Mouse (Mus musculus) erythroblast, embryonic 14.5 days (primary cell): ENCODE data around the gene Klf7. TPM values are rescaled to one million over a fixed set of nuclear protein-coding genes. Genes with fewer than 3 reads are reported as not detected.
A peak's percentile ranks its signal among the peaks of the same experiment; 100 is the strongest.

ENCODE experiments used
- H3K27me3 ChIP-seq: 2 replicates; pipeline ENCODE4 v1.6.1; 2012; ENCODE audit warnings: inconsistent platforms; ENCODE audit not compliant: control insufficient read depth
- H3K36me3 ChIP-seq: 2 replicates; pipeline ENCODE4 v1.6.1; 2012; ENCODE audit warnings: mild to moderate bottlenecking, inconsistent platforms; ENCODE audit not compliant: control insufficient read depth
- H3K4me1 ChIP-seq: 2 replicates; pipeline ENCODE4 v1.6.1; 2012; ENCODE audit warnings: inconsistent platforms; ENCODE audit not compliant: control insufficient read depth
- H3K4me3 ChIP-seq: replicated peaks from 2 replicates; pipeline ENCODE3; 2012; ENCODE audit warnings: moderate library complexity, mild to moderate bottlenecking, inconsistent platforms
- H3K9me3 ChIP-seq: 2 replicates; pipeline ENCODE4 v1.6.1; 2012; ENCODE audit warnings: low read length, inconsistent platforms, mixed read lengths; ENCODE audit not compliant: control insufficient read depth
- GATA1 ChIP-seq: IDR thresholded peaks from 2 replicates; pipeline ENCODE4 v1.6.1; 2012; ENCODE audit warnings: low read length, inconsistent platforms, mixed read lengths
- TAL1 ChIP-seq: IDR thresholded peaks from 3 replicates; pipeline ENCODE4 v1.6.1; 2012; ENCODE audit warnings: low read length, inconsistent platforms, mixed read lengths
- polyA plus RNA-seq: library from polyadenylated mRNA; stranded (reverse); fragments of >175 nt; gene quantifications from 2 replicates; pipeline ENCODE4 v1.2.3, GENCODE M21; 2012

The Klf7 gene
- polyA plus RNA-seq, 1 experiment, result under 0.01 TPM

DNA sequence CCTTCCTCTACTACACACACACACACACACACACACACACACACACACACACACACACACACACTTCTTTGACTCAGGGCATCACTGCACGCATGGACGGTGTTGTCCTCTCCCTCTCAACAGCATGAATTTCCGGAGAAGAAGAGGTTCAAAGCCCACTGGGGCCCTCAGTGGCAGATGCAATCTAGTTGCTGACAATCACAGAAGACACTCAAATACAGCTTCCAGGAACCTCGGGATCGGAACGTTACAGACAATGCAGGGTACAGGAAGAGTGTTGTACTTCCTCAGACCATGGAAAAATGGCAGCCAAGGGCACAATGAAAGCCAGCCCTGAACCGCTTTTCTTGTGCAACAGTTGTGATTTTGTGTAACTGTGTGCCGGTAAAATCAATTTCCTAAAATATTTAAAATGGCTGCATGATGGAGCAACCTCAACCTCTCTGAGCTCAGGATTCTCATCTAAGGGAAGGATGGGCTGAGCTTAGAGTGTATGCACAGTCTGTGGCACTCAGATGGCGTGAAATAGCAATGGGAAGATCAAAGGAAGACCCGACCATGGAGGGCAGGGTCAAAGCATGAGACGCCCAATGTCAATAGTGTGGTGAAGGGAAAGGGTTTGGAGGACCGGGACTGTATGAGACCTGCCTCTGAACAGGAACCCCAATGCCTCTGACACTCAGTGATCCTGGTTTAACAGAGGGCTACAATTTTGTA, 33.3 kb downstream of the Klf7 start:
- no peaks in the 10 kb centered on the region for H3K27me3 ChIP-seq
- H3K4me1 ChIP-seq, result peaks cover 5% of the 10 kb centered on the region
- H3K4me3 ChIP-seq, result no peak overlapping the region
- no peak for TF ChIP-seq GATA1
- no peak for TF ChIP-seq TAL1
- no peaks in the 10 kb centered on the region for H3K9me3 ChIP-seq
- no peaks in the 10 kb centered on the region for H3K36me3 ChIP-seq

DNA sequence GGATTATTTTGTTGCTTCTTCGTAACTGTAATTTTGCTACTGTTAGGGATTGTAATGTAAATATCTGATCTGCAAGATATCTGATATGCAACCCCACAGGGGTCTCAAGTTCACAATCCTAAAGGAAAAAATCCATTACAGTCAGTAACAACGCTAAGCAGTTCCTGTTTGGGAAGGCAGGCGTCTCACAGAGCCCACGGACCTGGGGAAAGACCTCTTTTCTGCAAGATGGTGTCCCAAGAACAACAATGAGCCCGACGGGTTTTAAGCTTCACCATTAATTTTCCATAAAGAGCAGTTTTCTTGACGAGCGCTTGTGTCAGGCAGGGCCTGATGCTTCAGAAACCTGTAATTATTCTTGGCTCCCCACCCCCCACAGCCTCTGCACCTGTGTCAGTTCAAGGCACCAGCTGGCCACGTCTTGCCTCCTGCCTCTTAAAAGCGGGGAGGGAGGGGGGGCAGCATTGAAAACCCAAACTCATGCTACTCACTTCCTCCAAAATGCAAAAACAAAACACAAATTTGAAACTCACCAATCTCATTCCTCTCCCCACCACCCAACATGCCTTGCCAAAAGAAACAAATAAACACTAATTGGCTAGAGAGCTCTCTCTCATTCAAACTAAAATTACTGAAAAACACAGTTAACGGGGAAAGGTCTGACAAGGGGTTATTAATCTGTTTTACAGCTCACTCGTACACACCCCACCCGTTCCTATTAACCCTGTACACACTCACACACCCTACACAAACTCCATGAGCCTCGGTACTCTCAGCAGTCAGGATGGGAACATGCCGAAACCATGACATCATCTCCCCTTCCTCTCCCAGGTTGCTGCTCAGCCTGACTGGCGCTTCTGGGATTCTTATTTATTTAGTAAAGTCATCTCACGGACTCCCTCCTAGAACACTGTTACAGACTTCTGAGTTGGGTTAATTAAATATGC, 34.2 kb downstream of the Klf7 start:
- TF ChIP-seq TAL1 (no peak), GATA1 (no peak)
- H3K36me3 ChIP-seq, result no peaks in the 10 kb centered on the region
- H3K27me3 ChIP-seq, result no peaks in the 10 kb centered on the region
- peaks cover 5% of the 10 kb centered on the region for H3K4me1 ChIP-seq
- no peaks in the 10 kb centered on the region for H3K9me3 ChIP-seq
- no peak overlapping the region for H3K4me3 ChIP-seq

DNA sequence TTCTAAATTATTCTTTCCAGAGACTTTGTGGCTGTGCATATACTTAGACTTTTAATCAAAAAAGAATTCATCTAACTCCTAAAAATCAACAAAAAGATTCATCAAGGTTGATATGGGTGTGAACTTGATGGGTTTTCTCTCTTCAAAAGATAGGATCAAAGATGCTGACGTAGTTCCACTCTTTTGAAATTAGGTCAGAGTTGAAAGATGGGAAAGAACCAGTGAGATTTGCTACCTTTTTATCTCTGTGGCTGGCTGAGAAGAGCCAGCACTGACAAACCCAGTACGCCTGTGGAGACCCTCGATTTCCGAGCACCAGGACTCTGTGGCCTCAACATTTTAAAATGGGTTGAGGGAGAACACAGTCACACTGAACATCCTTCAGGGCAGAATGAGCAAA, 36.2 kb downstream of the Klf7 start:
- TF ChIP-seq TAL1 (no peak), GATA1 (no peak)
- Histone ChIP-seq H3K9me3 (no peaks in the 10 kb centered on the region), H3K4me3 (no peak overlapping the region), H3K36me3 (no peaks in the 10 kb centered on the region), H3K4me1 (peaks cover 15% of the 10 kb centered on the region), H3K27me3 (no peaks in the 10 kb centered on the region)

DNA sequence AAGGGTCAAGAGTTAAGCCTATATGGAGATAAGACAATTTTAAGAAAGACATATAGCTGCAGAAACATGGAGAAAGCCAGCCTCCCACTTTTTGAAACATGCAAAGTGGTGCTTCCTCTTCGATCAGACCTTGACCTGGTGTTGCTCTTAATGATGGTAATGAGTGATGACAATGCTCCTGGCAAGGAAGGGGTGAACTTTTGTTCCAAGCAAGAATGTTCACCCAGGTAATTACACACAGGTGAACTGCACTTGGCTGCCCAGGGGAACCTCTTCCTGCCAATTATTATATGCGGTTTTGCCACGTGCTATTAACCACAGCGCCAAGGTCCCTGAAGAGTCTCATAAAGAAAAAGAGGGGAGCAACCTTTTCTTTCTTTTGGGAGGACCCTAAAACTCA, 36.7 kb downstream of the Klf7 start:
- H3K4me1 ChIP-seq, result peaks cover 17% of the 10 kb centered on the region
- no peaks in the 10 kb centered on the region for H3K36me3 ChIP-seq
- no peaks in the 10 kb centered on the region for H3K9me3 ChIP-seq
- H3K4me3 ChIP-seq, result no peak overlapping the region
- no peak for TF ChIP-seq GATA1
- no peak for TF ChIP-seq TAL1
- H3K27me3 ChIP-seq, result no peaks in the 10 kb centered on the region

DNA sequence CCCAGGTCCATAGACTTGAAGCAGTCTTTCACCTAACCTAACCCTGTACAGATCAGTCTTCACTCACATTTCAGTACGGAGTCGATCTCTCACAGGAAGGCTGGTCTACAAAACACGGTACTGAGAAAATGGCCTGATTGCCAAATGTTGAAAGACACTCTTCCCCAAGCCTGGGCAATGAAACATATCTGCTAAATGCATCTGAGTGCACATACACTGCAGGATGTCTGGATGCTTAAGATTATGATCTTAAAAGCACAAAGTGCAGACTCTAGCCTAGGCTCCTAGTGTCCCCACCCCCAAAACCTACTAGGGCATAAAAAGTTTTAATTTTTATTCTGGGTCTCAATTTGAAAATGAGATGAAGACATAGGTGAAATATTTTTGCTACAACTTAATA, 37.4 kb downstream of the Klf7 start:
- Histone ChIP-seq H3K4me1 (peaks cover 17% of the 10 kb centered on the region), H3K4me3 (no peak overlapping the region), H3K36me3 (no peaks in the 10 kb centered on the region), H3K27me3 (no peaks in the 10 kb centered on the region), H3K9me3 (no peaks in the 10 kb centered on the region)
- TF ChIP-seq TAL1 (no peak), GATA1 (no peak)

DNA sequence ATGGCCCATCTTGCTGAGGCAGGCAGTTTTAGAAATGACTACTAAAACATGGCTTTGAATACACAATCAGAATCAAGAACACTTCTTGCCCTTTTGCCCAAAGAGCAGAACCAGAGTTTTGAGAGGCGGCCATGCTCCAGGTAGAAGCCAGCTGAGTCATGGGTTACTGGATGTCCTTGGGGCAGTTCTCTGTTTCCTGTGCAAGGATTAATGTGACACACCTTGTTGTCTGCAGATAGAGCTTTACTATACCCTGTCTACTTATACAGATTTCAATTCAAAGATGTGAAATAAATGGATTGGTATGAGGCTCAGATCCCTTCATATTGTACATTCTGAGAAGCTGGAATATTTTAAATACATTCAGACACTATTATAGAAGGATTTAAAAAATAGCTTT, 40.3 kb downstream of the Klf7 start:
- H3K4me3 ChIP-seq, result no peak overlapping the region
- H3K9me3 ChIP-seq, result no peaks in the 10 kb centered on the region
- no peak for TF ChIP-seq GATA1
- no peaks in the 10 kb centered on the region for H3K27me3 ChIP-seq
- H3K36me3 ChIP-seq, result peaks cover 3% of the 10 kb centered on the region; the same call in 1 of the 2 replicates
- peaks cover 27% of the 10 kb centered on the region for H3K4me1 ChIP-seq

DNA sequence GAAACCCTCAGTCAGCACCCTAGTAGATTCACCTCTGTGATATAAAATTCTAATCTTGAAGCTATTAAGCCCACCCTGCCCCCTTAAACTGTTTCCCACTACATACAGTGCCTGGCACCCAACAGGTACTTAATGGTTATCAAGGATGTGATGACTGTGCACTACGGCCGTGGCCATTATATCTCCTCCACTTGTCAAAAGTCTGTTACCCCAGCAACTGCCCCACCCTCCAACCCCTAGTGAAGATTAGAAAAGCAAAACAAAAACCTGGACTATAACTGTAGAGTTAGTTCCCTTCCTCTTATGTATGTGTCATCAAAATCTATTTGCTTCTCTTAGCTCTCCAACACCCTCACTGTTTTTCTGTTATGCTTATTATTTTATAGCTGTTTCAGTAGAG, 40.9 kb downstream of the Klf7 start:
- no peak overlapping the region for H3K4me3 ChIP-seq
- TF ChIP-seq GATA1 (no peak), TAL1 (no peak)
- H3K27me3 ChIP-seq, result no peaks in the 10 kb centered on the region
- H3K4me1 ChIP-seq, result peaks cover 27% of the 10 kb centered on the region
- peaks cover 3% of the 10 kb centered on the region; the same call in 1 of the 2 replicates for H3K36me3 ChIP-seq
- H3K9me3 ChIP-seq, result no peaks in the 10 kb centered on the region

DNA sequence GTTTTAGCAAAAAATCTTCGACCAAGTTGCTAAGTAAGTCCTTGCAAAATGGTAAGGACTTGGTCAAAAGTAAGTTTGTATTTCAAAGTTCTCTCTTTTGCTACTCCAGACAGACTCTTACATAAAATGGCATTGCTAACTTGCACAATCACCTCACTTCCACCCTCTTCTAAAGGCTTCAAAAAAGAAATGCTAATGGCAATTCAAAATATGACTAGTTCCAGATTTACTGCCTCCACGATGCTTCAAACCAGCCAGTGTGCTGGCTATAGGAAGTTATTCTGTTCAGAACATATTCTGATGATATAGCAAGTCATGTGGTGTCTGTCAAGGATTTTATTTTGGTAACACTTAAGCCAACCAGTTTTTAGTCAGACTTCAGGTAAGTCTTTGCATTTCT, 41.8 kb downstream of the Klf7 start:
- peaks cover 3% of the 10 kb centered on the region; the same call in 1 of the 2 replicates for H3K36me3 ChIP-seq
- TF ChIP-seq GATA1 (no peak), TAL1 (no peak)
- no peaks in the 10 kb centered on the region for H3K27me3 ChIP-seq
- H3K4me1 ChIP-seq, result peaks cover 27% of the 10 kb centered on the region
- no peaks in the 10 kb centered on the region for H3K9me3 ChIP-seq
- H3K4me3 ChIP-seq, result no peak overlapping the region

DNA sequence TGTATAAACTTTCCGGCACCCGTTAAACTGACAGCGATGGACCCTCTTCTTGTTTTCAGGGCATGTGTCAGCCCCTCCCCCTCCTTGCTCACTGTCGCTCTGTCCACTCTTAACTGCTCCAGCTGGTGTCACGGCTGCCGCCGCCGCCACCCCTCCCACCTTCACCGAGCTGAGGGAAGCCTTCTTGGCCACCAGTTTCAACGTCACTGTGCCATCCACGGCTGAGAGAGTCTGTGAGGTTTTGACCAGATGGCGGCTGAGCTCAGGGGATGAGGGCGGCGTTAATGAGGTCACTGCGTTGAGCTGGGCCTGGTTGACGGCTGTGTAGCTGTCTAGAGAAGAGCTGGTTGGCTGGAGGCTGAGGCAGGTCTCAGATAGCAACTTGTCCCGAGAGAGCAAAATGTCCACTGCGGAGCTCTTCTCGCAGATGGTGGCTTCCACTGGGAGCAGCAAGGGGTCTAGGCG, 43.3 kb downstream of the Klf7 start:
- TF ChIP-seq GATA1 (no peak), TAL1 (no peak)
- Histone ChIP-seq H3K4me1 (peaks cover 22% of the 10 kb centered on the region), H3K27me3 (no peaks in the 10 kb centered on the region), H3K9me3 (no peaks in the 10 kb centered on the region), H3K36me3 (peaks cover 3% of the 10 kb centered on the region; the same call in 1 of the 2 replicates), H3K4me3 (peak overlapping the region; percentile 51)
